Mouse (Mus musculus) heart, postnatal 4 days (tissue): ENCODE data around the gene Rgl2. TPM values are rescaled to one million over a fixed set of nuclear protein-coding genes. Genes with fewer than 3 reads are reported as not detected.
"Not testable (repeated sequence)": the region's sequence is repeated elsewhere in the genome, so short reads cannot be mapped to it uniquely, and the experiment has no call there.

Experiments
- DNase-seq: peaks from one replicate; pipeline ENCODE4 v3.0.0; 2021
- total RNA-seq, 2 experiments: library from RNA; stranded (reverse); gene quantifications; 2 replicates each; pipeline ENCODE4 v1.2.3; 2021

The Rgl2 gene
- total RNA-seq, 2 experiments from 2014 or later, result 56.5 to 58.1 TPM

- DNase-seq, result no peak
These were observed 19.7 kb downstream of the Rgl2 start for GRCm38 (mm10) chr17:33948905-33949537.

GRCm38 (mm10) chr17:33950131-33950625 lies 20.8 kb downstream of the Rgl2 start:
- DNase-seq, result no peak

- DNase-seq, result peak; percentile 78
These were observed 21.9 kb downstream of the Rgl2 start, which contains the start of gene B3galt4 for GRCm38 (mm10) chr17:33951021-33951946. Gene B3galt4 (minus strand): TSS chr17:33951488.

GRCm38 (mm10) chr17:33952015-33952414 lies 22.7 kb downstream of the Rgl2 start:
- DNase-seq, result not testable (repeated sequence)

- DNase-seq, result no peak
These were observed 23.5 kb downstream of the Rgl2 start for GRCm38 (mm10) chr17:33952879-33953278.

- DNase-seq, result peak; percentile 4
These were observed 24.0 kb downstream of the Rgl2 start for GRCm38 (mm10) chr17:33953310-33953709.

GRCm38 (mm10) chr17:33953961-33954565 lies 24.7 kb downstream of the Rgl2 start:
- DNase-seq, result peak; percentile 5

- DNase-seq, result peak; percentile 7
These were observed 25.6 kb downstream of the Rgl2 start for GRCm38 (mm10) chr17:33954646-33955554.

- DNase-seq, result peak; percentile 97
These were observed 26.3 kb downstream of the Rgl2 start, which contains the start of the genes Vps52 and Rps18 for GRCm38 (mm10) chr17:33955555-33956214. Gene Vps52 (plus strand): TSS chr17:33955812. Gene Rps18 (minus strand): TSS chr17:33956001.

- no peak for DNase-seq
These were observed 27.0 kb downstream of the Rgl2 start for GRCm38 (mm10) chr17:33956336-33956735.

- no peak for DNase-seq
These were observed 28.1 kb downstream of the Rgl2 start for GRCm38 (mm10) chr17:33957493-33957892.

GRCm38 (mm10) chr17:33958451-33958850 lies 29.1 kb downstream of the Rgl2 start:
- no peak for DNase-seq

- peak; percentile 4 for DNase-seq
These were observed 29.8 kb downstream of the Rgl2 start for GRCm38 (mm10) chr17:33959135-33959534.

GRCm38 (mm10) chr17:33959948-33960347 lies 30.6 kb downstream of the Rgl2 start:
- peak; percentile 4 for DNase-seq

- DNase-seq, result no peak
These were observed 33.5 kb downstream of the Rgl2 start for GRCm38 (mm10) chr17:33962876-33963275.

GRCm38 (mm10) chr17:33965082-33965845 lies 35.9 kb downstream of the Rgl2 start:
- DNase-seq, result no peak

- no peak for DNase-seq
These were observed 36.7 kb downstream of the Rgl2 start for GRCm38 (mm10) chr17:33965846-33966550.

- peak; percentile 84 for DNase-seq
These were observed 39.1 kb downstream of the Rgl2 start for GRCm38 (mm10) chr17:33968489-33968888.

GRCm38 (mm10) chr17:33968927-33969326 lies 39.6 kb downstream of the Rgl2 start:
- no peak for DNase-seq

- DNase-seq, result no peak
These were observed 40.1 kb downstream of the Rgl2 start for GRCm38 (mm10) chr17:33969394-33969793.
